ENCODE assay signal across 8 mouse cellular contexts in genomic region chr16:18876442-18877308, GRCm38 (mm10). TPM values are rescaled to one million over a fixed set of nuclear protein-coding genes. Genes with fewer than 3 reads are reported as not detected.
DNase-seq lines count a peak whose midpoint lies in the region; ATAC-seq lines count a peak whose summit lies in the region.

Mrpl40 (minus strand) TSS chr16:18876862.
Hira (plus strand) TSS chr16:18877037.

- peaks cover 46% of the 10 kb centered on the region for H3K79me2 ChIP-seq in macrophage (ENCODE audit: inconsistent target)

- H3K4me1 ChIP-seq in hindbrain, embryonic 16.5 days (ENCODE audit: control insufficient read depth, insufficient read depth, low read depth, low read length): peaks cover 17% of the 10 kb centered on the region

- H3K9ac ChIP-seq in hindbrain, embryonic 16.5 days (ENCODE audit: low read depth, low read length): peak within 1 kb of the TSS; percentile 95

- peak within 1 kb of the TSS; percentile 98 for H3K4me3 ChIP-seq in hindbrain, embryonic 16.5 days (ENCODE audit: low read length)
- peak within 1 kb of the TSS; percentile 63 for H3K4me3 ChIP-seq in macrophage (ENCODE audit: inconsistent target)

- DNase-seq in T-cell, adult 2 months (ENCODE audit: low spot score): peak; percentile 94
- DNase-seq in cerebellum, postnatal 36 days: peak; percentile 93 to 94
- DNase-seq in gastrocnemius, adult 18-20 months (ENCODE audit: low spot score): peak; percentile 93
- DNase-seq in left cerebral cortex, adult 18-20 months (ENCODE audit: low spot score in 2 of 2): peak; percentile 87 to 96
- peak; percentile 94 for DNase-seq in right cerebral cortex, adult 18-20 months
- peak; percentile 74 for DNase-seq in urinary bladder, postnatal 10 days (ENCODE audit: low spot score)

- H3K27me3 ChIP-seq in hindbrain, embryonic 16.5 days (replicated peaks; ENCODE audit: control insufficient read depth, insufficient read depth, low read length): no peaks in the 10 kb centered on the region

- WGBS in hindbrain, embryonic 16.5 days: under 1% methylated on average over 88 of the region's 93 CpGs
- 0% methylated on average over 79 of the region's 93 CpGs for WGBS in macrophage (ENCODE audit: missing documents)

- H3K27ac ChIP-seq in hindbrain, embryonic 16.5 days (ENCODE audit: low read depth, low read length): peak within 1 kb of the TSS; percentile 97
- peak within 1 kb of the TSS; percentile 71 for H3K27ac ChIP-seq in macrophage

- peak within 1 kb of the TSS; percentile 78 for H3K4me2 ChIP-seq in hindbrain, embryonic 16.5 days (ENCODE audit: low read length)

- no peaks in the 10 kb centered on the region for H3K9me3 ChIP-seq in hindbrain, embryonic 16.5 days (ENCODE audit: control insufficient read depth, low read length)

- ATAC-seq in hindbrain, embryonic 16.5 days: peak; percentile 91

- H3K36me3 ChIP-seq in hindbrain, embryonic 16.5 days (ENCODE audit: control insufficient read depth, insufficient read depth, low read length): peaks cover 16% of the 10 kb centered on the region
- peaks cover 22% of the 10 kb centered on the region for H3K36me3 ChIP-seq in macrophage (ENCODE audit: inconsistent target)

RNA-seq across cellular contexts. Expression of gene Mrpl40, which starts in this region (rescaled TPM):
- 10 to 100 TPM; 42.6 to 46.6 TPM for total RNA-seq in gastrocnemius, adult 18-20 months (2021)
- polyA plus RNA-seq in hindbrain, embryonic 16.5 days (2015; fragmentation: Nextera tagmentation; extraction: Ambion mirVana): 75.2 and 79.1 TPM in 2 replicates
- 10 to 100 TPM; 36.1 to 38.2 TPM for total RNA-seq in left cerebral cortex, adult 18-20 months (2021)
- 10 to 100 TPM in 7 of 26 experiments, 1 to 10 TPM in 17, not detected in 2; 1.4 to 16.1 (median 6.8) TPM for total RNA-seq in macrophage (2018; cell fraction: chromatin; rRNA removed)
- total RNA-seq in macrophage (2018; cell fraction: cytosol; rRNA removed): 10 to 100 TPM; 25.6 to 57.6 (median 40.2) TPM
- 10 to 100 TPM in 17 of 26 experiments, 1 to 10 TPM in 9; 2.0 to 28.4 (median 13.6) TPM for total RNA-seq in macrophage (2018; cell fraction: nucleus; rRNA removed)
- polyA plus RNA-seq in macrophage (2018): 33.0 to 56.2 TPM (median 43.5 TPM) in 3 replicates

RNA-seq across cellular contexts. Expression of gene Hira, which starts in this region (rescaled TPM):
- 10 to 100 TPM; 19.2 to 28.5 TPM for total RNA-seq in gastrocnemius, adult 18-20 months (2021)
- 13.4 and 13.5 TPM in 2 replicates for polyA plus RNA-seq in hindbrain, embryonic 16.5 days (2015; fragmentation: Nextera tagmentation; extraction: Ambion mirVana)
- 10 to 100 TPM; 78.6 to 87.7 TPM for total RNA-seq in left cerebral cortex, adult 18-20 months (2021)
- 10 to 100 TPM; 13.4 to 91.4 (median 59.3) TPM for total RNA-seq in macrophage (2018; cell fraction: chromatin; rRNA removed)
- 10 to 100 TPM; 10.4 to 24.6 (median 18.9) TPM for total RNA-seq in macrophage (2018; cell fraction: cytosol; rRNA removed)
- total RNA-seq in macrophage (2018; cell fraction: nucleus; rRNA removed): 10 to 100 TPM; 12.1 to 57.8 (median 30.2) TPM
- 20.1 to 22.6 TPM (median 22.2 TPM) in 3 replicates for polyA plus RNA-seq in macrophage (2018)

Comparison
In these comparisons a context has a peak if more than half of its experiments do, and no peak if none do; other contexts are left out.
1. Peak in every context shown above with its lines: DNase-seq, ATAC-seq, H3K4me3 ChIP-seq and H3K27ac ChIP-seq.